Mouse (Mus musculus) brain, embryonic 14.5 days (tissue): ENCODE measurements around the gene 4921517D22Rik.

Experiments
- CTCF ChIP-seq: fragments of 200-500 bp; IDR thresholded peaks from 2 replicates; pipeline ENCODE4 v1.5.1; 2012; ENCODE audit warnings: inconsistent platforms, mild to moderate bottlenecking, moderate library complexity, borderline replicate concordance; ENCODE audit not compliant: insufficient read depth, insufficient read length; ENCODE audit errors: extremely low read depth
- POLR2A ChIP-seq: fragments of 200-500 bp; IDR thresholded peaks from 2 replicates; pipeline ENCODE4 v1.6.1; 2012; ENCODE audit warnings: mild to moderate bottlenecking, inconsistent platforms, borderline replicate concordance; ENCODE audit not compliant: poor library complexity, insufficient read depth, insufficient read length, severe bottlenecking; ENCODE audit errors: extremely low read depth

GRCm38 (mm10) chr13:59675151-59676011, 18.5 kb downstream of the 4921517D22Rik start, which contains the start of gene Golm1:
- TF ChIP-seq POLR2A (peak; percentile 79), CTCF (no peak)
